Mouse (Mus musculus) lung, adult 2 months (tissue): ENCODE data around the gene Sncb.

Experiments used
- CTCF ChIP-seq: fragments of 200-500 bp; IDR thresholded peaks from 2 replicates; pipeline ENCODE4 v1.5.1; 2011; ENCODE audit warnings: mild to moderate bottlenecking, low read length, control low read depth; ENCODE audit not compliant: insufficient read depth
- POLR2A ChIP-seq: fragments of 200-500 bp; IDR thresholded peaks from 2 replicates; pipeline ENCODE4 v1.6.1; 2011; ENCODE audit warnings: low read depth, mild to moderate bottlenecking, control low read depth, low read length, borderline replicate concordance; ENCODE audit errors: extremely low read depth

- no peak for TF ChIP-seq POLR2A
- no peak for TF ChIP-seq CTCF
Measured at GRCm38 (mm10) chr13:54748721-54749060, 17.7 kb downstream of the Sncb start.
